Mouse (Mus musculus) G1E (cell line): ENCODE measurements around the gene Drg2. TPM values are rescaled to one million over a fixed set of nuclear protein-coding genes. Genes with fewer than 3 reads are reported as not detected.
A peak's percentile ranks its signal among the peaks of the same experiment; 100 is the strongest.

Experiments used
- ATAC-seq: 2 replicates; pipeline ENCODE4 v1.8.0; 2016; ENCODE audit warnings: mild to moderate bottlenecking; ENCODE audit not compliant: insufficient number of reproducible peaks, poor library complexity, low FRiP score, severe bottlenecking; ENCODE audit errors: extremely low read depth
- DNase-seq: peaks from one replicate; pipeline ENCODE4 v3.0.0; 2012; ENCODE audit warnings: low spot score
- H3K27me3 ChIP-seq: 2 replicates; pipeline ENCODE4 v1.6.1; 2012; ENCODE audit warnings: mild to moderate bottlenecking, low read length, inconsistent platforms; ENCODE audit not compliant: insufficient read depth
- H3K36me3 ChIP-seq: replicated peaks from 2 replicates; pipeline ENCODE3; 2012; ENCODE audit warnings: mild to moderate bottlenecking, inconsistent platforms
- H3K4me1 ChIP-seq: 2 replicates; pipeline ENCODE4 v1.6.1; 2012; ENCODE audit warnings: low read depth, low read length, inconsistent platforms, mixed read lengths; ENCODE audit not compliant: insufficient read depth
- H3K4me3 ChIP-seq: 2 replicates; pipeline ENCODE4 v1.5.1; 2012; ENCODE audit warnings: low read depth, mild to moderate bottlenecking, inconsistent platforms, low read length, moderate library complexity, mixed read lengths
- H3K9me3 ChIP-seq: replicated peaks from 2 replicates; pipeline ENCODE4 v1.6.1; 2012; ENCODE audit warnings: inconsistent platforms
- CTCF ChIP-seq: IDR thresholded peaks from 2 replicates; pipeline ENCODE4 v1.5.1; 2012; ENCODE audit warnings: low read depth, low read length, inconsistent platforms, mixed read lengths
- GATA1 ChIP-seq: IDR thresholded peaks from 2 replicates; pipeline ENCODE4 v1.6.1; 2012; ENCODE audit warnings: borderline replicate concordance, low read length, inconsistent platforms, mixed read lengths
- GATA2 ChIP-seq: IDR thresholded peaks from 2 replicates; pipeline ENCODE4 v1.6.1; 2012; ENCODE audit warnings: low read depth, low read length, inconsistent platforms, borderline replicate concordance
- POLR2AphosphoS5 ChIP-seq: IDR thresholded peaks from 2 replicates; pipeline ENCODE4 v1.6.1; 2012; ENCODE audit warnings: low read depth, low read length, inconsistent platforms; ENCODE audit not compliant: insufficient replicate concordance
- TAL1 ChIP-seq: conservative IDR thresholded peaks from 2 replicates; pipeline ENCODE4 v1.6.1; 2012; ENCODE audit warnings: low read depth, low read length, inconsistent platforms, mixed read lengths
- polyA plus RNA-seq: library from polyadenylated mRNA; stranded (reverse); fragments of >175 nt; gene quantifications from 2 replicates; pipeline ENCODE4 v1.2.3, GENCODE M21; 2012
- total RNA-seq, 2 experiments: library from RNA; stranded (forward) in 1 of 2; stranded (reverse) in 1 of 2; fragments of 200-1000 nt in 1 of 2; fragments of >200 nt in 1 of 2; fragmentation: Nextera tagmentation in 1 of 2; gene quantifications; 2 replicates each; pipeline ENCODE4 v1.2.3; 2014 to 2017

Gene Drg2
- total RNA-seq (2014; fragmentation: Nextera tagmentation) (52.1 and 55.7 TPM in 2 replicates), total RNA-seq (2017) (42.0 and 57.6 TPM in 2 replicates), polyA plus RNA-seq (56.3 and 62.0 TPM in 2 replicates)

DNA sequence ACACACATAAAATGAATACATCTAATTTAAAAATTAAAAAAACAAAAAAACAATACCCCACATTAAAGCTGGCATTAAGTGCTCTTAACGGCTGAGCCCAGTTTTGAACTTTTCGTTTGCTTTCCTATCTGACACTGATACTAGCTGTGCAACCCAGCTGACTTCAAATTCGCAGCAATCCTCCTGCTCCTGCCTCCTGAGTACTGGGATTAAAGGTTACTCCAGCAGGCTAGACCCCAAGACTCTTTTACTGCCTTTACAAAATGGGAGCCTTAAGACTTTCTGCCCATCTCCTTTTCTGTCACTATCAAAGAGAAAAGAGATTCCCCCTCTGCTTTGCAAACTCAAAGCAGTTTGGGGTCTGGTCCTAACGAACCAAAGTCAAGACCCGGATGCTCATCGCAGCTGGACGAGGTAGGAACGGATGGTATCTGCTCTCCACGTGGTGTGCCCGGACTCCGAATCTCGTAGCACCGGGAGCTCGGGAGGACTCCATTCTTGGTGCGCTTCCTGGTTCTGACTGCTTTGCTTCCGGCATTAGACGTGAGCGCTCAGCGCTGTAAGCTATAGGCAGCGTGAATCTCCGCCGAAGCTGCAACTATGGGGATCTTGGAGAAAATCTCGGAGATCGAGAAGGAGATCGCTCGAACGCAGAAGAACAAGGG, at the start of gene Drg2:
TSS of gene Drg2 (plus strand) at position 512 of the 665 bp plus-strand sequence.
- peak; percentile 76 for ATAC-seq
- TF ChIP-seq GATA1 (no peak), TAL1 (no peak), GATA2 (no peak), CTCF (no peak), POLR2AphosphoS5 (no peak)
- Histone ChIP-seq H3K27me3 (no peaks in the 10 kb centered on the region), H3K4me1 (peaks cover 30% of the 10 kb centered on the region), H3K9me3 (no peaks in the 10 kb centered on the region; the same call in 1 of the 2 replicates), H3K36me3 (peaks cover 43% of the 10 kb centered on the region), H3K4me3 (peak within 1 kb of the TSS; percentile 80)
- DNase-seq = peak; percentile 83

DNA sequence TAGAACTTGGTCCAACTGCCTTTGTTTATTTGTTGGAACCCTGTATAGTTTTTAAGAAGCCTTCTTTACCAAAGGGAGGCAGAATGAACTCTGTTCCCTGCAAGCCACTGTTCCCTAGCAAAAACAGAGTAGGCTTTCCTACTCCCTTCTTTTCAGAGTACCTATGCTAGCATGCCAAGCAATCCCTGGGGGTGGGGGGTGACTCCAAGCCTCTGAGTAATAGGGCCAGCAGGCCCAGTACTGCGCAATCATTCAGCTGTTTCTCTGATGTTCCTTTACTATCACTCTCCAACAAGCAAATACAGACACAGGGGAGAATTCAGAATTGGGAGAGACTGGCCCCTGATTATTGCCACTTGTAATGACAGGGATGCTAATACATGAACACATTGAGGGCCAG, 47.8 kb upstream of the Drg2 start:
- H3K4me1 ChIP-seq = no peaks in the 10 kb centered on the region
- no peak overlapping the region for H3K4me3 ChIP-seq
- H3K36me3 ChIP-seq = peaks cover 93% of the 10 kb centered on the region
- ATAC-seq (no peak), DNase-seq (no peak)
- H3K27me3 ChIP-seq = no peaks in the 10 kb centered on the region
- no peak for TF ChIP-seq TAL1
- no peak for TF ChIP-seq POLR2AphosphoS5
- TF ChIP-seq GATA2 = no peak
- TF ChIP-seq CTCF = no peak
- no peak for TF ChIP-seq GATA1
- no peaks in the 10 kb centered on the region for H3K9me3 ChIP-seq

DNA sequence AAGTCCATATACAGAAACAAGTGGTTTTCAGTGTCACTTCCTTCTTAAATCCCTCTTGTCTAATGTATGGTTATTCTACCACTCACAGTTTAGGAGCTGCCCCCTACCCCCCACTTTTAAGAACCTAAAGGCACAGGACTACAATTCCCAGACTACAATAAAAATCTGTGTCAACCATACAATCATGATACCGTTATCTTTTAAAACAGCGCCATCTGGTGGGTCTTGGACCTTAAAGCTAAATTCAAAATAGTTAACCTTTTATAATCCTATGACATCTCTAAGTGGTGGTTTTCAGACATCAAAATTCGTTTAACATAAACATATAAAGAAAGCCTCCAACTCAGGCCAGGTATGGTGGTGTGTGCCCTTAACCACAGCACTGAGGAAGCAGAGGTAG, 42.2 kb upstream of the Drg2 start:
- H3K27me3 ChIP-seq = no peaks in the 10 kb centered on the region
- H3K9me3 ChIP-seq = no peaks in the 10 kb centered on the region
- TF ChIP-seq GATA1 = no peak
- TF ChIP-seq POLR2AphosphoS5 = no peak
- no peak overlapping the region for H3K4me3 ChIP-seq
- ATAC-seq (no peak), DNase-seq (peak; percentile 25)
- H3K36me3 ChIP-seq = peaks cover 63% of the 10 kb centered on the region
- H3K4me1 ChIP-seq = peaks cover 21% of the 10 kb centered on the region

DNA sequence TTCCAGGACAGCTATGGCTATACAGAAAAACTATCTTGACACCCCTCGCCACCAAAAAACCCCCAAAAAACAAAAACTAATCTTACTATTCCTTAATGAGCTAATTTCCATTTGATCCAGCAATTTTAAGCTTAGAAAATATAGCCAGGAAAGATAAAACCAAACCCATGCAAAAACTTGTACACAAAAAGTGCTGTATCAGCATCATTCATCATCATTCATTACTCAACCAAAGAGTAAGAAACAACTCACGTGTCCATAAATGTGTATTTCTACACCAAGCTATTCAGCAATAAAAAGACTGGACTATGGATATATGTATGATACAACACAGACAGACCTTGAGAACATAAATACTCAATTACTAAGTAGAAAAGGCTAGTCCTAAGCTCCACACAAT, 41.5 kb upstream of the Drg2 start:
- no peak overlapping the region for H3K4me3 ChIP-seq
- H3K9me3 ChIP-seq = no peaks in the 10 kb centered on the region
- H3K4me1 ChIP-seq = peaks cover 23% of the 10 kb centered on the region
- no peak for TF ChIP-seq CTCF
- TF ChIP-seq GATA2 = no peak
- TF ChIP-seq GATA1 = no peak
- TF ChIP-seq TAL1 = no peak
- TF ChIP-seq POLR2AphosphoS5 = no peak
- no peak for DNase-seq
- peaks cover 55% of the 10 kb centered on the region for H3K36me3 ChIP-seq
- ATAC-seq = no peak
- H3K27me3 ChIP-seq = no peaks in the 10 kb centered on the region

DNA sequence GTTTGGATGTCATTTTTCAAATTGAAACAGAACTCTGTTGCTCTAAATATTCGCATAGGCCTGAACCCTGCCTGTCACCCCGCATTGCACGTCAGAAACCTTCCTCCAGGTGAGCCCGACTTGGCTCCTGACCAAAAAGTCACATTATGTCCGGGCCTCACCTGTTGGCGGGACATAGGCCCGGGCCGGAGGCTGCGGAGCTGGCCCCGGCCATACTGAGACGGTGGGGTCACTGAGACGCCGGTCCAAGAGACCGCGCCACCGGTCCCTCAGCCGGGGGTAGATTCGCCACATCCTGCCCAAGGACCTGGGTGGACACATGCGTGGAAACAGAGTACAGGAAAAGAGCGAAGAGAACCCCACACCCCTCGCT, 37.8 kb upstream of the Drg2 start:
- ATAC-seq = no peak
- no peaks in the 10 kb centered on the region for H3K9me3 ChIP-seq
- no peaks in the 10 kb centered on the region for H3K27me3 ChIP-seq
- TF ChIP-seq GATA1 (no peak), CTCF (no peak), TAL1 (no peak), GATA2 (no peak)
- H3K36me3 ChIP-seq = peaks cover 33% of the 10 kb centered on the region
- H3K4me1 ChIP-seq = peaks cover 37% of the 10 kb centered on the region
- peak overlapping the region; percentile 91 for H3K4me3 ChIP-seq
- DNase-seq = no peak

DNA sequence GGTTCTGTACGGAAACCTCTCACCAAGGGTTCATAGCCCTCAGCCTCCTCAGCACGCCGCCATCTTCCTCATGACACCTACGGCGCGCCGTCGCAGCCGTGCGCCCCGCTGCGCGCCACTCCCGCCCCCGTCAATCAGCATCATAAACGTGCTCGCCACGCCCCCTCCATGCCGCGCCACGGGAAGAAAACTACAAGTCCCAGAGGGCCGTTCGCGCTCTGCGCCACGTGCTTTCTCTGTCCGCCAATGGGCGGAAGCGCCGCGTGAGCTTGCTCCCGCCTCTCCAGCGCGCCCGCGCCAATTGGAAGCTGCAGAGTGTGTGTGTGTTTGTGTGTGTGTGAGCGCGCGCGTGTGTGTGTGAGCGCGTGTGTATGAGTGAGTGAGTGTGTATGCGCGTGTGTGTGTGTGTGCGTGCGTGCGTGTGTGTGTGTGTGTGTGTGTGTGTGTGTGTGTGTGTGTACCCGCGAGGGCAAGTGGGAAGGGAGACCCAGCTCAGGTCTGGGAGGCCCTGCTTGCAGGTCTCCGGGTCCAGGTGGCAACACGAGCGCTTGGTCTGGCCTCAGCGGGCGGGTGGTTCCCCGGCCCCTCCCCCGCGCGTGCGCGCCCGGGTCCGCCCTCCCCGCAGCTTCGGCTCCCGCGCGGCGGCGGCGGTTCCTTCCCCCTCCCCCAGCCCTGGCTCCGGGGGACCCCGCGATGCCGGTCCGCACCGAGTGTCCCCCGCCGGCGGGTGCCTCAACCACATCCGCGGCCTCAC, 37.3 kb upstream of the Drg2 start, which contains the start of gene Gid4:
TSS of gene Gid4 (plus strand) at position 183 of the 754 bp plus-strand sequence.
- Histone ChIP-seq H3K4me3 (peak within 1 kb of the TSS; percentile 91), H3K4me1 (peaks cover 39% of the 10 kb centered on the region), H3K36me3 (peaks cover 30% of the 10 kb centered on the region), H3K27me3 (no peaks in the 10 kb centered on the region), H3K9me3 (no peaks in the 10 kb centered on the region)
- peak; percentile 87 for DNase-seq
- peak; percentile 96 for ATAC-seq
- TF ChIP-seq POLR2AphosphoS5 (no peak), GATA1 (no peak), TAL1 (no peak), CTCF (no peak), GATA2 (no peak)
